Mouse (Mus musculus): ENCODE measurements around the gene Mrpl3. TPM values are rescaled to one million over a fixed set of nuclear protein-coding genes. Genes with fewer than 3 reads are reported as not detected.
"Not testable (repeated sequence)": the region's sequence is repeated elsewhere in the genome, so short reads cannot be mapped to it uniquely, and the experiment has no call there.

The Mrpl3 gene
- polyA plus RNA-seq, 1 experiment from 2014 or later = 87.5 TPM

GRCm38 (mm10) chr9:105101911-105102310 lies 48.9 kb downstream of the Mrpl3 start:
- ATAC-seq (ENCODE audit: low read depth) = no peak
- Histone ChIP-seq H3K27me3 (ENCODE audit: control insufficient read depth, insufficient read depth, low read depth, low read length) (no peaks in the 10 kb centered on the region), H3K4me3 (ENCODE audit: low read length) (no peak overlapping the region), H3K9ac (ENCODE audit: low read length) (no peak overlapping the region), H3K4me2 (ENCODE audit: low read depth, low read length) (no peak overlapping the region), H3K36me3 (ENCODE audit: control insufficient read depth, insufficient read depth, low read length) (no peaks in the 10 kb centered on the region), H3K4me1 (replicated peaks; ENCODE audit: control insufficient read depth, insufficient read depth, low read length) (no peaks in the 10 kb centered on the region), H3K9me3 (ENCODE audit: control insufficient read depth, low read length) (no peaks in the 10 kb centered on the region), H3K27ac (ENCODE audit: low read length) (no peak overlapping the region)
- 65% methylated on average over 1 of the region's 1 CpGs for WGBS

- H3K9me3 ChIP-seq (ENCODE audit: control insufficient read depth, low read length) = no peaks in the 10 kb centered on the region
- H3K9ac ChIP-seq (ENCODE audit: low read length) = no peak overlapping the region
- no peak for ATAC-seq (ENCODE audit: low read depth)
- no peak overlapping the region for H3K4me3 ChIP-seq (ENCODE audit: low read length)
- 82% methylated on average over 5 of the region's 5 CpGs for WGBS
- H3K4me1 ChIP-seq (replicated peaks; ENCODE audit: control insufficient read depth, insufficient read depth, low read length) = no peaks in the 10 kb centered on the region
- no peaks in the 10 kb centered on the region for H3K27me3 ChIP-seq (ENCODE audit: control insufficient read depth, insufficient read depth, low read depth, low read length)
- H3K27ac ChIP-seq (ENCODE audit: low read length) = no peak overlapping the region
- no peaks in the 10 kb centered on the region for H3K36me3 ChIP-seq (ENCODE audit: control insufficient read depth, insufficient read depth, low read length)
- no peak overlapping the region for H3K4me2 ChIP-seq (ENCODE audit: low read depth, low read length)
Observed at GRCm38 (mm10) chr9:105103893-105104292, 50.9 kb downstream of the Mrpl3 start.

GRCm38 (mm10) chr9:105125206-105125605 lies 72.2 kb downstream of the Mrpl3 start:
- not testable (repeated sequence) for ATAC-seq (ENCODE audit: low read depth); H3K9ac ChIP-seq (ENCODE audit: low read length); H3K27ac ChIP-seq (ENCODE audit: low read length); H3K36me3 ChIP-seq (ENCODE audit: control insufficient read depth, insufficient read depth, low read length); H3K4me1 ChIP-seq (replicated peaks; ENCODE audit: control insufficient read depth, insufficient read depth, low read length); H3K27me3 ChIP-seq (ENCODE audit: control insufficient read depth, insufficient read depth, low read depth, low read length); H3K4me2 ChIP-seq (ENCODE audit: low read depth, low read length); H3K4me3 ChIP-seq (ENCODE audit: low read length); H3K9me3 ChIP-seq (ENCODE audit: control insufficient read depth, low read length)
- WGBS = 73% methylated on average over 3 of the region's 3 CpGs

Other genes starting within 250 kb of the Mrpl3 start
- gene Nudt16, start 78.6 kb downstream of the Mrpl3 start, polyA plus RNA-seq (2015; fragmentation: Nextera tagmentation; extraction: Ambion mirVana) = 14.0 and 15.5 TPM in 2 replicates
- gene 1700080E11Rik, start 91.9 kb downstream of the Mrpl3 start, polyA plus RNA-seq (2015; fragmentation: Nextera tagmentation; extraction: Ambion mirVana) = not detected in 2 replicates